Mouse (Mus musculus): Measurements from ENCODE around the gene Notum.

Gene Notum

GRCm38 (mm10) chr11:120632559-120633519 lies 28.1 kb downstream of the Notum start:
- DNase-seq = peak; percentile 60

GRCm38 (mm10) chr11:120631726-120632448 lies 29.1 kb downstream of the Notum start:
- DNase-seq = no peak

GRCm38 (mm10) chr11:120630881-120631725 lies 29.9 kb downstream of the Notum start:
- no peak for DNase-seq

- DNase-seq = no peak
Measured at GRCm38 (mm10) chr11:120630401-120630871, 30.5 kb downstream of the Notum start.

GRCm38 (mm10) chr11:120629911-120630310 lies 31.1 kb downstream of the Notum start:
- DNase-seq = no peak

GRCm38 (mm10) chr11:120629341-120629730 lies 31.6 kb downstream of the Notum start:
- no peak for DNase-seq

GRCm38 (mm10) chr11:120628601-120629340 lies 32.2 kb downstream of the Notum start:
- DNase-seq = no peak

- no peak for DNase-seq
Measured at GRCm38 (mm10) chr11:120627468-120628300, 33.3 kb downstream of the Notum start.

GRCm38 (mm10) chr11:120626785-120627467 lies 34.0 kb downstream of the Notum start:
- no peak for DNase-seq

GRCm38 (mm10) chr11:120625152-120625775 lies 35.7 kb downstream of the Notum start, which contains the start of gene Sirt7:
TSS of gene Sirt7 (minus strand) at chr11:120625240.
- no peak for DNase-seq

- peak; percentile 85 for DNase-seq
Measured at GRCm38 (mm10) chr11:120624680-120625111, 36.3 kb downstream of the Notum start.

- DNase-seq = peak; percentile 66
Measured at GRCm38 (mm10) chr11:120623961-120624679, 36.9 kb downstream of the Notum start.

- DNase-seq = no peak
Measured at GRCm38 (mm10) chr11:120622805-120623204, 38.2 kb downstream of the Notum start.

GRCm38 (mm10) chr11:120620195-120620594 lies 40.8 kb downstream of the Notum start:
- no peak for DNase-seq

- DNase-seq = no peak
Measured at GRCm38 (mm10) chr11:120618619-120619535, 42.1 kb downstream of the Notum start.

GRCm38 (mm10) chr11:120617519-120618112 lies 43.4 kb downstream of the Notum start, which contains the start of gene Pcyt2:
TSS of gene Pcyt2 (minus strand) at chr11:120617936.
- peak; percentile 88 for DNase-seq

- no peak for DNase-seq
Measured at GRCm38 (mm10) chr11:120616617-120617294, 44.2 kb downstream of the Notum start.

Measured in right cerebral cortex, postnatal 4 days (tissue).